8 mouse cellular contexts compared by ENCODE assay signal in genomic region chr16:55821571-55821981, GRCm38 (mm10). TPM values are rescaled to one million over a fixed set of nuclear protein-coding genes. Genes with fewer than 3 reads are reported as not detected.
DNase-seq lines count a peak whose midpoint lies in the region; ATAC-seq and TF ChIP-seq lines count a peak whose summit lies in the region.

No protein-coding gene starts in this region.

- H3K27ac ChIP-seq in bone marrow macrophage, adult 2 months (ENCODE audit: insufficient read depth, low read depth, low read length) = peak overlapping the region; percentile 79
- peak overlapping the region; percentile 95 for H3K27ac ChIP-seq in heart, embryonic 15.5 days
- peak overlapping the region; percentile 36; the same call in 1 of the 2 replicates for H3K27ac ChIP-seq in limb, embryonic 11.5 days (replicated peaks; ENCODE audit: low read depth, low read length)
- H3K27ac ChIP-seq in midbrain, embryonic 13.5 days = no peak overlapping the region

- TF ChIP-seq POLR2A in lung, adult 2 months (IDR thresholded peaks at IDR 0.05; ENCODE audit: borderline replicate concordance, extremely low read depth, low read depth, low read length) = peak; percentile 42; the same call in 1 of the 2 replicates
- TF ChIP-seq POLR2A in bone marrow macrophage, adult 2 months (IDR thresholded peaks at IDR 0.05; ENCODE audit: borderline replicate concordance, low read depth, low read length) = no peak

- no peaks in the 10 kb centered on the region for H3K9me3 ChIP-seq in heart, embryonic 15.5 days (replicated peaks)
- no peaks in the 10 kb centered on the region for H3K9me3 ChIP-seq in limb, embryonic 11.5 days (ENCODE audit: control insufficient read depth, low read length)
- no peaks in the 10 kb centered on the region for H3K9me3 ChIP-seq in midbrain, embryonic 13.5 days

- peak overlapping the region; percentile 96 for H3K4me3 ChIP-seq in lung, adult 2 months (replicated peaks; ENCODE audit: extremely low read depth, low read depth, low read length)
- H3K4me3 ChIP-seq in bone marrow macrophage, adult 2 months (ENCODE audit: insufficient read depth, low read length) = peak overlapping the region; percentile 92
- H3K4me3 ChIP-seq in heart, embryonic 15.5 days = peak overlapping the region; percentile 97
- H3K4me3 ChIP-seq in limb, embryonic 11.5 days (ENCODE audit: low read depth, low read length) = peak overlapping the region; percentile 79
- peak overlapping the region; percentile 82 for H3K4me3 ChIP-seq in midbrain, embryonic 13.5 days (replicated peaks)

- peaks cover 7% of the 10 kb centered on the region for H3K36me3 ChIP-seq in heart, embryonic 15.5 days
- H3K36me3 ChIP-seq in limb, embryonic 11.5 days (ENCODE audit: control insufficient read depth, insufficient read depth, low read length) = peaks cover 3% of the 10 kb centered on the region
- H3K36me3 ChIP-seq in midbrain, embryonic 13.5 days = peaks cover 6% of the 10 kb centered on the region; the same call in 1 of the 2 replicates

- TF ChIP-seq CTCF in lung, adult 2 months (IDR thresholded peaks at IDR 0.05; ENCODE audit: insufficient read depth, low read length) = no peak
- no peak for TF ChIP-seq CTCF in bone marrow macrophage, adult 2 months (IDR thresholded peaks at IDR 0.05; ENCODE audit: low read depth, low read length)

- peak; percentile 33 for ATAC-seq in heart, embryonic 15.5 days (replicated peaks; ENCODE audit: insufficient number of reproducible peaks, insufficient read depth, low FRiP score, low read depth)
- ATAC-seq in limb, embryonic 11.5 days (ENCODE audit: insufficient number of reproducible peaks, low FRiP score, low TSS enrichment, low read depth) = peak; percentile 15; the same call in 1 of the 2 replicates
- ATAC-seq in midbrain, embryonic 13.5 days = peak; percentile 55

- H3K27me3 ChIP-seq in heart, embryonic 15.5 days = no peaks in the 10 kb centered on the region
- no peaks in the 10 kb centered on the region for H3K27me3 ChIP-seq in limb, embryonic 11.5 days (ENCODE audit: control insufficient read depth, insufficient read depth, low read length)
- H3K27me3 ChIP-seq in midbrain, embryonic 13.5 days = peaks cover 27% of the 10 kb centered on the region

- H3K4me1 ChIP-seq in lung, adult 2 months (ENCODE audit: control insufficient read depth, insufficient read depth, low read length) = peaks cover 2% of the 10 kb centered on the region
- peaks cover 13% of the 10 kb centered on the region for H3K4me1 ChIP-seq in bone marrow macrophage, adult 2 months (ENCODE audit: control insufficient read depth, insufficient read depth, low read length)
- peaks cover 11% of the 10 kb centered on the region for H3K4me1 ChIP-seq in heart, embryonic 15.5 days (replicated peaks)
- H3K4me1 ChIP-seq in limb, embryonic 11.5 days (ENCODE audit: control insufficient read depth, insufficient read depth, low read length) = peaks cover 6% of the 10 kb centered on the region
- peaks cover 28% of the 10 kb centered on the region for H3K4me1 ChIP-seq in midbrain, embryonic 13.5 days (replicated peaks)

- peak overlapping the region; percentile 84 for H3K4me2 ChIP-seq in heart, embryonic 15.5 days
- H3K4me2 ChIP-seq in limb, embryonic 11.5 days (ENCODE audit: low read depth, severe bottlenecking) = peak overlapping the region; percentile 94
- H3K4me2 ChIP-seq in midbrain, embryonic 13.5 days (replicated peaks) = peak overlapping the region; percentile 97

- H3K9ac ChIP-seq in heart, embryonic 15.5 days = peak overlapping the region; percentile 88
- H3K9ac ChIP-seq in limb, embryonic 11.5 days (ENCODE audit: low read length) = peak overlapping the region; percentile 71
- peak overlapping the region; percentile 77 for H3K9ac ChIP-seq in midbrain, embryonic 13.5 days (replicated peaks)

- under 1% methylated on average over 40 of the region's 40 CpGs for WGBS in lung, adult 2 months
- WGBS in heart, embryonic 15.5 days = under 1% methylated on average over 40 of the region's 40 CpGs
- under 1% methylated on average over 40 of the region's 40 CpGs for WGBS in limb, embryonic 11.5 days
- WGBS in midbrain, embryonic 13.5 days = under 1% methylated on average over 28 of the region's 40 CpGs

- no peak for DNase-seq in lung, adult 2 months
- no peak for DNase-seq in lung, postnatal 25 days (ENCODE audit: low spot score)
- DNase-seq in limb, embryonic 11.5 days (ENCODE audit: low spot score) = no peak
- DNase-seq in T-cell, adult 2 months (ENCODE audit: low spot score) = no peak
- DNase-seq in right cerebral cortex, postnatal 14 days = no peak

RNA-seq across cellular contexts. Expression of gene Nfkbiz, which starts 17.1 kb away (rescaled TPM):
- polyA plus RNA-seq in lung, adult 2 months (2012; rRNA removed) = 13.4 and 15.3 TPM in 2 replicates
- polyA plus RNA-seq in bone marrow macrophage, adult 2 months (2012; ENCODE audit: insufficient read depth, insufficient read length, missing spikeins) = 60.3 and 61.0 TPM in 2 replicates
- 2.4 and 3.2 TPM in 2 replicates for polyA plus RNA-seq in heart, embryonic 15.5 days (2015; fragmentation: Nextera tagmentation; extraction: Ambion mirVana)
- 4.1 and 4.4 TPM in 2 replicates for polyA plus RNA-seq in limb, embryonic 11.5 days (2014; fragmentation: Nextera tagmentation; extraction: Ambion mirVana)
- 0.89 and 0.98 TPM in 2 replicates for polyA plus RNA-seq in midbrain, embryonic 13.5 days (2015; fragmentation: Nextera tagmentation; extraction: Ambion mirVana)
